Mouse (Mus musculus) heart, postnatal 4 days (tissue): Measurements from ENCODE around the gene Gas2l1. TPM values are rescaled to one million over a fixed set of nuclear protein-coding genes. Genes with fewer than 3 reads are reported as not detected.

Experiments used
- microRNA-seq, 2 experiments: library from miRNA; unstranded; fragments of <30 nt; microRNA quantifications; one replicate each; pipeline ENCODE4 v1.2.0; 2021 to 2022
- total RNA-seq, 2 experiments: library from RNA; stranded (reverse); gene quantifications; 2 replicates each; pipeline ENCODE4 v1.2.3; 2021

The Gas2l1 gene
- total RNA-seq, 2 experiments from 2014 or later = 20.3 to 22.1 TPM

Small RNAs within 50 kb of the gene (microRNA-seq; reads per million reads assigned to microRNA genes)
- 0 reads per million in 2 experiments for gene Gm47296

Other genes starting within 250 kb of the Gas2l1 start
- gene Nf2, start 215.8 kb downstream of the Gas2l1 start, total RNA-seq = 100 to 1,000 TPM; 101 to 103 TPM
- gene Nipsnap1, start 191.4 kb downstream of the Gas2l1 start, total RNA-seq = 1 to 10 TPM; 4.4 to 7.0 TPM
- 10 to 100 TPM; 22.4 to 23.8 TPM for gene Thoc5, start 170.0 kb downstream of the Gas2l1 start, total RNA-seq
- not detected for gene Nefh, start 117.3 kb downstream of the Gas2l1 start, total RNA-seq
- gene Ap1b1, start 78.5 kb downstream of the Gas2l1 start, total RNA-seq = 10 to 100 TPM; 45.6 to 45.7 TPM
- 1 to 10 TPM in 1 of 2 experiments, under 1 TPM in 1; 0.41 to 1.0 TPM for gene Rasl10a, start 7.2 kb downstream of the Gas2l1 start, total RNA-seq
- 10 to 100 TPM; 19.4 to 20.6 TPM for gene Rhbdd3, start 33.6 kb upstream of the Gas2l1 start, total RNA-seq
- 100 to 1,000 TPM; 247 to 254 TPM for gene Ewsr1, start 33.9 kb upstream of the Gas2l1 start, total RNA-seq
- 1 to 10 TPM; 4.4 to 4.7 TPM for gene Emid1, start 86.9 kb upstream of the Gas2l1 start, total RNA-seq
- 10 to 100 TPM; 75.7 to 76.7 TPM for gene Kremen1, start 196.2 kb upstream of the Gas2l1 start, total RNA-seq